Mouse (Mus musculus) ovary, postnatal 14 days (tissue): ENCODE measurements around the gene Tmem140.

ENCODE experiments used
- DNase-seq: peaks from one replicate; pipeline ENCODE4 v3.0.0; 2022; ENCODE audit warnings: low spot score

The Tmem140 gene

GRCm38 (mm10) chr6:34862791-34863403, at the start of gene Tmem140:
TSS of gene Tmem140 (plus strand) at chr6:34863146.
- DNase-seq = no peak

GRCm38 (mm10) chr6:34824406-34824805, 38.5 kb upstream of the Tmem140 start:
- no peak for DNase-seq

- DNase-seq = no peak
Observed at GRCm38 (mm10) chr6:34832352-34832751, 30.6 kb upstream of the Tmem140 start.

GRCm38 (mm10) chr6:34861546-34862053, 1.3 kb upstream of the Tmem140 start:
- DNase-seq = no peak

- no peak for DNase-seq
Observed at GRCm38 (mm10) chr6:34862381-34862780, 565 bp upstream of the Tmem140 start.

GRCm38 (mm10) chr6:34863786-34864514, 1.0 kb downstream of the Tmem140 start:
- no peak for DNase-seq

GRCm38 (mm10) chr6:34865213-34865612, 2.3 kb downstream of the Tmem140 start:
- DNase-seq = no peak

GRCm38 (mm10) chr6:34865711-34866593, 3.0 kb downstream of the Tmem140 start:
- DNase-seq = no peak

- no peak for DNase-seq
Observed at GRCm38 (mm10) chr6:34866786-34867185, 3.8 kb downstream of the Tmem140 start.

- no peak for DNase-seq
Observed at GRCm38 (mm10) chr6:34867301-34867994, 4.5 kb downstream of the Tmem140 start.

- DNase-seq = no peak
Observed at GRCm38 (mm10) chr6:34867995-34868350, 5.0 kb downstream of the Tmem140 start.

- no peak for DNase-seq
Observed at GRCm38 (mm10) chr6:34868507-34869217, 5.7 kb downstream of the Tmem140 start.

- DNase-seq = no peak
Observed at GRCm38 (mm10) chr6:34869225-34869915, 6.4 kb downstream of the Tmem140 start.

GRCm38 (mm10) chr6:34870136-34870535, 7.2 kb downstream of the Tmem140 start:
- DNase-seq = no peak

- no peak for DNase-seq
Observed at GRCm38 (mm10) chr6:34870724-34871123, 7.8 kb downstream of the Tmem140 start.

- no peak for DNase-seq
Observed at GRCm38 (mm10) chr6:34871929-34872328, 9.0 kb downstream of the Tmem140 start.

GRCm38 (mm10) chr6:34872871-34873270, 9.9 kb downstream of the Tmem140 start:
- no peak for DNase-seq

- DNase-seq = no peak
Observed at GRCm38 (mm10) chr6:34874101-34874921, 11.4 kb downstream of the Tmem140 start.

- DNase-seq = no peak
Observed at GRCm38 (mm10) chr6:34875268-34875761, 12.4 kb downstream of the Tmem140 start.
